Mouse (Mus musculus): ENCODE data around the gene Ctcfl. TPM values are rescaled to one million over a fixed set of nuclear protein-coding genes. Genes with fewer than 3 reads are reported as not detected.
"Not testable (repeated sequence)": the region's sequence is repeated elsewhere in the genome, so short reads cannot be mapped to it uniquely, and the experiment has no call there.

Gene Ctcfl
- polyA plus RNA-seq, 1 experiment from 2014 or later = 0.07 TPM

- no peaks in the 10 kb centered on the region for H3K9me3 ChIP-seq (replicated peaks)
- H3K4me2 ChIP-seq = no peak overlapping the region
- no peak overlapping the region for H3K9ac ChIP-seq
- ATAC-seq (ENCODE audit: insufficient read depth) = no peak
- WGBS (ENCODE audit: insufficient replicate concordance) = 70% methylated on average over 7 of the region's 7 CpGs
- no peak overlapping the region for H3K4me3 ChIP-seq (replicated peaks)
- H3K4me1 ChIP-seq (replicated peaks) = 0 out of 2 replicates have a peak, but pooled peaks cover 5% of the 10 kb centered on the region
- H3K36me3 ChIP-seq (replicated peaks) = no peaks in the 10 kb centered on the region
- no peak overlapping the region for H3K27ac ChIP-seq (replicated peaks)
- peaks cover 3% of the 10 kb centered on the region; the same call in 1 of the 2 replicates for H3K27me3 ChIP-seq
Measured at GRCm38 (mm10) chr2:173109510-173109909, 9.8 kb downstream of the Ctcfl start.

GRCm38 (mm10) chr2:173108509-173109190 is 10.7 kb downstream of the Ctcfl start:
- H3K4me1 ChIP-seq (replicated peaks) = 0 out of 2 replicates have a peak, but pooled peaks cover 5% of the 10 kb centered on the region
- no peaks in the 10 kb centered on the region for H3K36me3 ChIP-seq (replicated peaks)
- no peak overlapping the region for H3K4me2 ChIP-seq
- 0 out of 2 replicates have a peak, but pooled peaks have one; percentile 11 for ATAC-seq (ENCODE audit: insufficient read depth)
- H3K27me3 ChIP-seq = peaks cover 3% of the 10 kb centered on the region; the same call in 1 of the 2 replicates
- 49% methylated on average over 6 of the region's 6 CpGs for WGBS (ENCODE audit: insufficient replicate concordance)
- H3K27ac ChIP-seq (replicated peaks) = no peak overlapping the region
- no peak overlapping the region for H3K9ac ChIP-seq
- H3K9me3 ChIP-seq (replicated peaks) = no peaks in the 10 kb centered on the region
- no peak overlapping the region for H3K4me3 ChIP-seq (replicated peaks)

- WGBS (ENCODE audit: insufficient replicate concordance) = 17% methylated on average over 14 of the region's 14 CpGs
- Histone ChIP-seq H3K4me1 (replicated peaks) (0 out of 2 replicates have a peak, but pooled peaks cover 5% of the 10 kb centered on the region), H3K27me3 (peaks cover 3% of the 10 kb centered on the region; the same call in 1 of the 2 replicates), H3K9ac (no peak overlapping the region), H3K36me3 (replicated peaks) (no peaks in the 10 kb centered on the region), H3K9me3 (replicated peaks) (no peaks in the 10 kb centered on the region), H3K27ac (replicated peaks) (no peak overlapping the region), H3K4me2 (no peak overlapping the region), H3K4me3 (replicated peaks) (no peak overlapping the region)
- ATAC-seq (ENCODE audit: insufficient read depth) = peak; percentile 30
Measured at GRCm38 (mm10) chr2:173106889-173107785, 12.2 kb downstream of the Ctcfl start.

- Histone ChIP-seq H3K9ac (no peak overlapping the region), H3K27me3 (peaks cover 9% of the 10 kb centered on the region), H3K9me3 (replicated peaks) (no peaks in the 10 kb centered on the region), H3K27ac (replicated peaks) (no peak overlapping the region), H3K4me3 (replicated peaks) (no peak overlapping the region), H3K4me1 (replicated peaks) (0 out of 2 replicates have a peak, but pooled peaks cover 5% of the 10 kb centered on the region), H3K4me2 (no peak overlapping the region), H3K36me3 (replicated peaks) (no peaks in the 10 kb centered on the region)
- no peak for ATAC-seq (ENCODE audit: insufficient read depth)
- 65% methylated on average over 9 of the region's 9 CpGs for WGBS (ENCODE audit: insufficient replicate concordance)
Measured at GRCm38 (mm10) chr2:173106409-173106808, 12.9 kb downstream of the Ctcfl start.

- H3K9me3 ChIP-seq (replicated peaks); H3K9ac ChIP-seq; H3K4me2 ChIP-seq; H3K27ac ChIP-seq (replicated peaks); H3K4me3 ChIP-seq (replicated peaks); ATAC-seq (ENCODE audit: insufficient read depth); H3K36me3 ChIP-seq (replicated peaks); H3K4me1 ChIP-seq (replicated peaks): not testable (repeated sequence)
- WGBS (ENCODE audit: insufficient replicate concordance) = 83% methylated on average over 10 of the region's 10 CpGs
- H3K27me3 ChIP-seq = peaks cover 14% of the 10 kb centered on the region
Measured at GRCm38 (mm10) chr2:173097337-173097736, 22.0 kb downstream of the Ctcfl start.

- Histone ChIP-seq H3K27me3 (0 out of 2 replicates have a peak, but pooled peaks cover 10% of the 10 kb centered on the region), H3K27ac (replicated peaks) (no peak overlapping the region), H3K9ac (no peak overlapping the region), H3K4me3 (replicated peaks) (no peak overlapping the region), H3K36me3 (replicated peaks) (no peaks in the 10 kb centered on the region), H3K4me1 (replicated peaks) (no peaks in the 10 kb centered on the region; the same call in 1 of the 2 replicates), H3K4me2 (no peak overlapping the region), H3K9me3 (replicated peaks) (no peaks in the 10 kb centered on the region)
- WGBS (ENCODE audit: insufficient replicate concordance) = 15% methylated on average over 6 of the region's 6 CpGs
- ATAC-seq (ENCODE audit: insufficient read depth) = no peak
Measured at GRCm38 (mm10) chr2:173089437-173089836, 29.9 kb downstream of the Ctcfl start.

- no peak for ATAC-seq (ENCODE audit: insufficient read depth)
- no peak overlapping the region for H3K27ac ChIP-seq (replicated peaks)
- WGBS (ENCODE audit: insufficient replicate concordance) = 70% methylated on average over 13 of the region's 13 CpGs
- no peaks in the 10 kb centered on the region for H3K36me3 ChIP-seq (replicated peaks)
- no peaks in the 10 kb centered on the region for H3K9me3 ChIP-seq (replicated peaks)
- no peak overlapping the region for H3K4me2 ChIP-seq
- H3K4me3 ChIP-seq (replicated peaks) = no peak overlapping the region
- H3K4me1 ChIP-seq (replicated peaks) = peaks cover 15% of the 10 kb centered on the region
- 0 out of 2 replicates have a peak, but pooled peaks cover 10% of the 10 kb centered on the region for H3K27me3 ChIP-seq
- H3K9ac ChIP-seq = no peak overlapping the region
Measured at GRCm38 (mm10) chr2:173087405-173087804, 31.9 kb downstream of the Ctcfl start.

- 75% methylated on average over 9 of the region's 9 CpGs for WGBS (ENCODE audit: insufficient replicate concordance)
- ATAC-seq (ENCODE audit: insufficient read depth) = no peak
- Histone ChIP-seq H3K36me3 (replicated peaks) (no peaks in the 10 kb centered on the region), H3K9ac (no peak overlapping the region), H3K4me3 (replicated peaks) (no peak overlapping the region), H3K4me2 (no peak overlapping the region), H3K27me3 (0 out of 2 replicates have a peak, but pooled peaks cover 13% of the 10 kb centered on the region), H3K9me3 (replicated peaks) (no peaks in the 10 kb centered on the region), H3K27ac (replicated peaks) (no peak overlapping the region), H3K4me1 (replicated peaks) (peaks cover 16% of the 10 kb centered on the region)
Measured at GRCm38 (mm10) chr2:173085763-173086162, 33.6 kb downstream of the Ctcfl start.

GRCm38 (mm10) chr2:173084871-173085270 is 34.5 kb downstream of the Ctcfl start:
- ATAC-seq (ENCODE audit: insufficient read depth) = no peak
- 81% methylated on average over 11 of the region's 11 CpGs for WGBS (ENCODE audit: insufficient replicate concordance)
- peaks cover 21% of the 10 kb centered on the region for H3K4me1 ChIP-seq (replicated peaks)
- H3K4me2 ChIP-seq = no peak overlapping the region
- H3K4me3 ChIP-seq (replicated peaks) = no peak overlapping the region
- no peak overlapping the region for H3K27ac ChIP-seq (replicated peaks)
- no peaks in the 10 kb centered on the region for H3K36me3 ChIP-seq (replicated peaks)
- H3K27me3 ChIP-seq = 0 out of 2 replicates have a peak, but pooled peaks cover 5% of the 10 kb centered on the region
- no peak overlapping the region for H3K9ac ChIP-seq
- H3K9me3 ChIP-seq (replicated peaks) = no peaks in the 10 kb centered on the region

GRCm38 (mm10) chr2:173083712-173084475 is 35.4 kb downstream of the Ctcfl start:
- Histone ChIP-seq H3K4me1 (replicated peaks) (peaks cover 21% of the 10 kb centered on the region), H3K27me3 (0 out of 2 replicates have a peak, but pooled peaks cover 5% of the 10 kb centered on the region), H3K9me3 (replicated peaks) (no peaks in the 10 kb centered on the region), H3K36me3 (replicated peaks) (no peaks in the 10 kb centered on the region), H3K9ac (no peak overlapping the region), H3K4me2 (peak overlapping the region; percentile 48), H3K4me3 (replicated peaks) (no peak overlapping the region; the same call in 1 of the 2 replicates), H3K27ac (replicated peaks) (no peak overlapping the region)
- ATAC-seq (ENCODE audit: insufficient read depth) = peak; percentile 57
- WGBS (ENCODE audit: insufficient replicate concordance) = 13% methylated on average over 13 of the region's 13 CpGs

Measured in liver, embryonic 15.5 days (tissue).